Mouse (Mus musculus) lung, adult 2 months (tissue): ENCODE measurements at regions not wholly inside any gene's neighbourhood (a gene's known extent, or its start where the extent isn't known, plus 50 kb on each side); places are given as distances from the start of the nearest gene placed in this dataset.

Source experiments
- CTCF ChIP-seq: fragments of 200-500 bp; IDR thresholded peaks from 2 replicates; pipeline ENCODE4 v1.5.1; 2011; ENCODE audit warnings: mild to moderate bottlenecking, low read length, control low read depth; ENCODE audit not compliant: insufficient read depth
- POLR2A ChIP-seq: fragments of 200-500 bp; IDR thresholded peaks from 2 replicates; pipeline ENCODE4 v1.6.1; 2011; ENCODE audit warnings: low read depth, mild to moderate bottlenecking, control low read depth, low read length, borderline replicate concordance; ENCODE audit errors: extremely low read depth

DNA sequence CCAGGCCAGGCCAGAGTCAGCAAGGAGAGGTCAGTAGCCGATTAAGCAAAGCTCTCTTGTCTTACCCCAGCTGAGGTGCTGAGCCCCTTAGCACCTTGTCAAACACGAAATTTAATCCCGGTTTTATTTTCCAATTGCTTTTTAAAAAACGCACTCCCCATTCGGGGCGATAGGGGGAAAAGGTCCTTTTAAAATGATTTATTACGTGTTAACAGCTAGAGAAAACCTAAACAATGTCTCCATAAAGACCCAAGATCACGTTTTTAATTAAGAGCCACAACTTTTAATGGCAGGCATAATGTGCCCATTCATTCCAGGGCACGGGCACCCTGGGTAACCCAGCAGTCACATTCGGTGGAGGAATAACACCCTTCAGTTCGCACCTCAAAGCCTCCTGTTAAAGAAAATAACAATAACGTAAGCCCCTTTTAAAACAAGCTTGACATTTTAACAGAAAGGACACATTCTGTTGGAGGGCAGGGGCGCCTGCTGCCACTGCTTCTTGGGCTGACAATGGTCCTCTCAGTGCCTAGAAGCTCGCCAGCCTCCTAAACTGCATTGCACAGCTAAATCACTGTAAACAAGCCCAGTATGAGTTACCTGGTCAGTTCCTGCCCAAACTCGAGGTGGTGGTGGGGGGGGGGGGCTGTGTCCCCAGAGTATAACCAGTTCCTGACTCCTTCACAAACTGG lies 79.1 kb upstream of the Elac2 start:
- TF ChIP-seq POLR2A = no peak
- TF ChIP-seq CTCF = no peak
